Mouse (Mus musculus): ENCODE measurements at regions not wholly inside any gene's neighbourhood (a gene's known extent, or its start where the extent isn't known, plus 50 kb on each side); places are given as distances from the start of the nearest gene placed in this dataset.

- TF ChIP-seq CTCF (IDR thresholded peaks at IDR 0.05; ENCODE audit: insufficient read depth, low read depth, low read length) (no peak), POLR2A (IDR thresholded peaks at IDR 0.05; ENCODE audit: insufficient read depth, low read depth, low read length) (no peak)
Measured at GRCm38 (mm10) chr13:20678754-20679153, 115.2 kb upstream of the Aoah start.
